Mouse (Mus musculus): ENCODE measurements at regions not wholly inside any gene's neighbourhood (a gene's known extent, or its start where the extent isn't known, plus 50 kb on each side); places are given as distances from the start of the nearest gene placed in this dataset.

GRCm38 (mm10) chr16:50859513-50859912 lies 268.6 kb upstream of the Ccdc54 start:
- no peaks in the 10 kb centered on the region for H3K79me2 ChIP-seq (ENCODE audit: control insufficient read depth, insufficient read depth)
- H3ac ChIP-seq (ENCODE audit: control insufficient read depth, insufficient read length, low read depth), result no peak overlapping the region
- H3K27me3 ChIP-seq (ENCODE audit: control insufficient read depth, insufficient read depth, insufficient read length), result no peaks in the 10 kb centered on the region
- TF ChIP-seq CEBPB (IDR thresholded peaks at IDR 0.05; ENCODE audit: low read depth) (no peak), USF1 (IDR thresholded peaks at IDR 0.05; ENCODE audit: low read depth) (no peak), MYOD1 (IDR thresholded peaks at IDR 0.05; ENCODE audit: control insufficient read depth, insufficient read length, low read depth) (no peak), FOSL1 (IDR thresholded peaks at IDR 0.05; ENCODE audit: insufficient read depth, low read length, poor library complexity, severe bottlenecking) (no peak), MYOG (IDR thresholded peaks at IDR 0.05; ENCODE audit: control insufficient read depth, extremely low read depth, insufficient read length) (no peak), MAX (IDR thresholded peaks at IDR 0.05) (no peak), CTCF (IDR thresholded peaks at IDR 0.05; ENCODE audit: control insufficient read depth, insufficient read depth, insufficient read length) (no peak)
- no peaks in the 10 kb centered on the region for H3K36me3 ChIP-seq (ENCODE audit: control insufficient read depth, insufficient read depth)
- no peaks in the 10 kb centered on the region for H3K79me3 ChIP-seq (ENCODE audit: low read depth)
- no peak overlapping the region for H3K4me3 ChIP-seq (ENCODE audit: insufficient read depth, poor library complexity, severe bottlenecking)

GRCm38 (mm10) chr16:50852081-50852480 lies 261.1 kb upstream of the Ccdc54 start:
- Histone ChIP-seq H3K36me3 (ENCODE audit: control insufficient read depth, insufficient read depth) (no peaks in the 10 kb centered on the region), H3K79me3 (ENCODE audit: low read depth) (no peaks in the 10 kb centered on the region), H3K4me3 (ENCODE audit: insufficient read depth, poor library complexity, severe bottlenecking) (no peak overlapping the region), H3K27me3 (ENCODE audit: control insufficient read depth, insufficient read depth, insufficient read length) (no peaks in the 10 kb centered on the region), H3ac (ENCODE audit: control insufficient read depth, insufficient read length, low read depth) (no peak overlapping the region), H3K79me2 (ENCODE audit: control insufficient read depth, insufficient read depth) (no peaks in the 10 kb centered on the region)
- no peak for TF ChIP-seq FOSL1 (IDR thresholded peaks at IDR 0.05; ENCODE audit: insufficient read depth, low read length, poor library complexity, severe bottlenecking)
- TF ChIP-seq MYOG (IDR thresholded peaks at IDR 0.05; ENCODE audit: control insufficient read depth, extremely low read depth, insufficient read length), result no peak
- TF ChIP-seq USF1 (IDR thresholded peaks at IDR 0.05; ENCODE audit: low read depth), result no peak
- TF ChIP-seq CEBPB (IDR thresholded peaks at IDR 0.05; ENCODE audit: low read depth), result no peak
- TF ChIP-seq CTCF (IDR thresholded peaks at IDR 0.05; ENCODE audit: control insufficient read depth, insufficient read depth, insufficient read length), result no peak
- no peak for TF ChIP-seq MYOD1 (IDR thresholded peaks at IDR 0.05; ENCODE audit: control insufficient read depth, insufficient read length, low read depth)
- TF ChIP-seq MAX (IDR thresholded peaks at IDR 0.05), result no peak

- Histone ChIP-seq H3ac (ENCODE audit: control insufficient read depth, insufficient read length, low read depth) (no peak overlapping the region), H3K79me3 (ENCODE audit: low read depth) (no peaks in the 10 kb centered on the region), H3K36me3 (ENCODE audit: control insufficient read depth, insufficient read depth) (no peaks in the 10 kb centered on the region), H3K4me3 (ENCODE audit: insufficient read depth, poor library complexity, severe bottlenecking) (no peak overlapping the region), H3K79me2 (ENCODE audit: control insufficient read depth, insufficient read depth) (no peaks in the 10 kb centered on the region), H3K27me3 (ENCODE audit: control insufficient read depth, insufficient read depth, insufficient read length) (no peaks in the 10 kb centered on the region)
- TF ChIP-seq MYOG (IDR thresholded peaks at IDR 0.05; ENCODE audit: control insufficient read depth, extremely low read depth, insufficient read length) (no peak), FOSL1 (IDR thresholded peaks at IDR 0.05; ENCODE audit: insufficient read depth, low read length, poor library complexity, severe bottlenecking) (no peak), USF1 (IDR thresholded peaks at IDR 0.05; ENCODE audit: low read depth) (no peak)
These were observed 256.7 kb upstream of the Ccdc54 start for GRCm38 (mm10) chr16:50847693-50848092.

GRCm38 (mm10) chr16:50846505-50846904 lies 255.6 kb upstream of the Ccdc54 start:
- H3K36me3 ChIP-seq (ENCODE audit: control insufficient read depth, insufficient read depth), result no peaks in the 10 kb centered on the region
- H3K79me3 ChIP-seq (ENCODE audit: low read depth), result no peaks in the 10 kb centered on the region
- no peaks in the 10 kb centered on the region for H3K27me3 ChIP-seq (ENCODE audit: control insufficient read depth, insufficient read depth, insufficient read length)
- H3ac ChIP-seq (ENCODE audit: control insufficient read depth, insufficient read length, low read depth), result no peak overlapping the region
- no peaks in the 10 kb centered on the region for H3K79me2 ChIP-seq (ENCODE audit: control insufficient read depth, insufficient read depth)
- H3K4me3 ChIP-seq (ENCODE audit: insufficient read depth, poor library complexity, severe bottlenecking), result no peak overlapping the region
- no peak for TF ChIP-seq USF1 (IDR thresholded peaks at IDR 0.05; ENCODE audit: low read depth)
- TF ChIP-seq MYOD1 (IDR thresholded peaks at IDR 0.05; ENCODE audit: control insufficient read depth, insufficient read length, low read depth), result peak; percentile 44

- Histone ChIP-seq H3K27me3 (ENCODE audit: control insufficient read depth, insufficient read depth, insufficient read length) (no peaks in the 10 kb centered on the region), H3K79me3 (ENCODE audit: low read depth) (no peaks in the 10 kb centered on the region)
- peak; percentile 86 for TF ChIP-seq CTCF (IDR thresholded peaks at IDR 0.05; ENCODE audit: control insufficient read depth, insufficient read depth, insufficient read length)
- no peak for TF ChIP-seq CEBPB (IDR thresholded peaks at IDR 0.05; ENCODE audit: low read depth)
These were observed 251.0 kb upstream of the Ccdc54 start for GRCm38 (mm10) chr16:50841677-50842580.

GRCm38 (mm10) chr16:50841205-50841604 lies 250.3 kb upstream of the Ccdc54 start:
- H3K27me3 ChIP-seq (ENCODE audit: control insufficient read depth, insufficient read depth, insufficient read length), result no peaks in the 10 kb centered on the region
- TF ChIP-seq MYOG (IDR thresholded peaks at IDR 0.05; ENCODE audit: control insufficient read depth, extremely low read depth, insufficient read length) (no peak), CTCF (IDR thresholded peaks at IDR 0.05; ENCODE audit: control insufficient read depth, insufficient read depth, insufficient read length) (no peak), FOSL1 (IDR thresholded peaks at IDR 0.05; ENCODE audit: insufficient read depth, low read length, poor library complexity, severe bottlenecking) (no peak), USF1 (IDR thresholded peaks at IDR 0.05; ENCODE audit: low read depth) (no peak), CEBPB (IDR thresholded peaks at IDR 0.05; ENCODE audit: low read depth) (no peak)
- H3K79me2 ChIP-seq (ENCODE audit: control insufficient read depth, insufficient read depth), result no peaks in the 10 kb centered on the region
- no peak overlapping the region for H3ac ChIP-seq (ENCODE audit: control insufficient read depth, insufficient read length, low read depth)
- no peaks in the 10 kb centered on the region for H3K79me3 ChIP-seq (ENCODE audit: low read depth)
- H3K36me3 ChIP-seq (ENCODE audit: control insufficient read depth, insufficient read depth), result no peaks in the 10 kb centered on the region
- no peak overlapping the region for H3K4me3 ChIP-seq (ENCODE audit: insufficient read depth, poor library complexity, severe bottlenecking)

More at GRCm38 (mm10) chr16:50841677-50842580, 251.0 kb upstream of the Ccdc54 start:
- Histone ChIP-seq H3K79me2 (ENCODE audit: control insufficient read depth, insufficient read depth) (no peaks in the 10 kb centered on the region), H3K36me3 (ENCODE audit: control insufficient read depth, insufficient read depth) (no peaks in the 10 kb centered on the region), H3ac (ENCODE audit: control insufficient read depth, insufficient read length, low read depth) (no peak overlapping the region), H3K4me3 (ENCODE audit: insufficient read depth, poor library complexity, severe bottlenecking) (no peak overlapping the region)

All from C2C12 (cell line).